Mouse (Mus musculus) intestine, embryonic 14.5 days (tissue): Measurements from ENCODE around the gene Jazf1. TPM values are rescaled to one million over a fixed set of nuclear protein-coding genes. Genes with fewer than 3 reads are reported as not detected.

ENCODE experiments used
- ATAC-seq: fragments of 200-750 bp; cut with Nextera tagmentation; replicated peaks from 2 replicates; pipeline ENCODE4 v1.8.0; 2017; ENCODE audit warnings: low read depth, moderate number of reproducible peaks, moderate TSS enrichment, moderate library complexity; ENCODE audit not compliant: low FRiP score, low TSS enrichment
- DNase-seq: peaks from one replicate; pipeline ENCODE4 v3.0.0-alpha.2; 2018; ENCODE audit warnings: low spot score
- H3K27ac ChIP-seq: fragments of 300-500 bp; sonication (generic); 2 replicates; pipeline ENCODE4 v1.5.1; 2014; ENCODE audit warnings: low read depth, mild to moderate bottlenecking, control low read depth
- H3K27me3 ChIP-seq: fragments of 300-500 bp; sonication (generic); replicated peaks from 2 replicates; pipeline ENCODE4 v1.6.1; 2014; ENCODE audit warnings: low read length, control low read depth; ENCODE audit not compliant: control insufficient read depth, insufficient read depth
- H3K36me3 ChIP-seq: fragments of 300-500 bp; sonication (generic); 2 replicates; pipeline ENCODE4 v1.6.1; 2014; ENCODE audit warnings: low read length, control low read depth; ENCODE audit not compliant: control insufficient read depth, insufficient read depth
- H3K4me1 ChIP-seq: fragments of 300-500 bp; sonication (generic); replicated peaks from 2 replicates; pipeline ENCODE4 v1.6.1; 2014; ENCODE audit warnings: low read length, control low read depth, mixed read lengths; ENCODE audit not compliant: control insufficient read depth, insufficient read depth
- H3K4me2 ChIP-seq: fragments of 300-500 bp; sonication (generic); 2 replicates; pipeline ENCODE4 v1.6.1; 2014; ENCODE audit warnings: low read length
- H3K4me3 ChIP-seq: fragments of 300-500 bp; sonication (generic); 2 replicates; pipeline ENCODE4 v1.5.1; 2014; ENCODE audit warnings: low read depth, low read length, control low read depth, mixed read lengths
- H3K9ac ChIP-seq: fragments of 300-500 bp; sonication (generic); 2 replicates; pipeline ENCODE4 v1.6.1; 2014; ENCODE audit warnings: mild to moderate bottlenecking, low read length
- H3K9me3 ChIP-seq: fragments of 300-500 bp; sonication (generic); 2 replicates; pipeline ENCODE4 v1.6.1; 2016; ENCODE audit warnings: low read length, control low read depth; ENCODE audit not compliant: control insufficient read depth
- WGBS: fragments of 180-500 bp; shearing (Covaris S2); extraction: QIAGEN DNeasy Blood & Tissue Kit; methylation state at CpG from one replicate; pipeline ENCODE4 v1.1.7; 2014; 5-methylcytosine and 5-hydroxymethylcytosine counted together
- polyA plus RNA-seq: library from polyadenylated mRNA; unstranded; fragments of >200 nt; fragmentation: Nextera tagmentation; extraction: Ambion mirVana; gene quantifications from 2 replicates; pipeline ENCODE4 v1.2.1, GENCODE M21; 2014

The Jazf1 gene
- polyA plus RNA-seq, 1 experiment from 2014 or later = 6.9 TPM

- 91% methylated on average over 2 of the region's 2 CpGs for WGBS
- DNase-seq = no peak
These were observed 46.4 kb downstream of the Jazf1 start for GRCm38 (mm10) chr6:53022069-53022468.

GRCm38 (mm10) chr6:53021081-53021480 lies 47.4 kb downstream of the Jazf1 start:
- Histone ChIP-seq H3K9me3 (no peaks in the 10 kb centered on the region), H3K4me1 (no peaks in the 10 kb centered on the region), H3K4me2 (no peak overlapping the region), H3K9ac (no peak overlapping the region), H3K4me3 (no peak overlapping the region), H3K27ac (no peak overlapping the region), H3K36me3 (no peaks in the 10 kb centered on the region), H3K27me3 (no peaks in the 10 kb centered on the region)
- DNase-seq = no peak
- ATAC-seq = no peak
- WGBS = 51% methylated on average over 2 of the region's 2 CpGs

More at GRCm38 (mm10) chr6:53022069-53022468, 46.4 kb downstream of the Jazf1 start:
- Histone ChIP-seq H3K4me1 (no peaks in the 10 kb centered on the region), H3K27me3 (no peaks in the 10 kb centered on the region), H3K9me3 (no peaks in the 10 kb centered on the region), H3K4me2 (no peak overlapping the region), H3K36me3 (no peaks in the 10 kb centered on the region), H3K27ac (no peak overlapping the region), H3K9ac (no peak overlapping the region), H3K4me3 (no peak overlapping the region)
- ATAC-seq = no peak

- H3K27ac ChIP-seq = no peak overlapping the region
- no peaks in the 10 kb centered on the region for H3K4me1 ChIP-seq
- H3K36me3 ChIP-seq = no peaks in the 10 kb centered on the region
- DNase-seq (no peak), ATAC-seq (no peak)
- H3K9me3 ChIP-seq = no peaks in the 10 kb centered on the region
- no peaks in the 10 kb centered on the region for H3K27me3 ChIP-seq
- no peak overlapping the region for H3K9ac ChIP-seq
- 63% methylated on average over 4 of the region's 4 CpGs for WGBS
- H3K4me2 ChIP-seq = no peak overlapping the region
- no peak overlapping the region for H3K4me3 ChIP-seq
These were observed 50.9 kb downstream of the Jazf1 start for GRCm38 (mm10) chr6:53017357-53018205.

GRCm38 (mm10) chr6:53014460-53015455 lies 53.7 kb downstream of the Jazf1 start:
- Histone ChIP-seq H3K9ac (no peak overlapping the region), H3K4me2 (no peak overlapping the region), H3K36me3 (no peaks in the 10 kb centered on the region), H3K27me3 (no peaks in the 10 kb centered on the region), H3K27ac (no peak overlapping the region), H3K4me3 (no peak overlapping the region), H3K9me3 (no peaks in the 10 kb centered on the region), H3K4me1 (no peaks in the 10 kb centered on the region)
- WGBS = 88% methylated on average over 9 of the region's 9 CpGs
- ATAC-seq (no peak), DNase-seq (no peak)

- DNase-seq (no peak), ATAC-seq (no peak)
- Histone ChIP-seq H3K27ac (no peak overlapping the region), H3K4me2 (no peak overlapping the region), H3K36me3 (no peaks in the 10 kb centered on the region), H3K9me3 (no peaks in the 10 kb centered on the region), H3K9ac (no peak overlapping the region), H3K4me3 (no peak overlapping the region), H3K4me1 (no peaks in the 10 kb centered on the region), H3K27me3 (no peaks in the 10 kb centered on the region)
- WGBS = 92% methylated on average over 2 of the region's 2 CpGs
These were observed 58.1 kb downstream of the Jazf1 start for GRCm38 (mm10) chr6:53010286-53010685.

- ATAC-seq = no peak
- H3K27ac ChIP-seq = no peak overlapping the region
These were observed 62.4 kb downstream of the Jazf1 start for GRCm38 (mm10) chr6:53006032-53006431.

GRCm38 (mm10) chr6:53005544-53005943 lies 62.9 kb downstream of the Jazf1 start:
- Histone ChIP-seq H3K36me3 (no peaks in the 10 kb centered on the region), H3K27ac (no peak overlapping the region), H3K4me3 (no peak overlapping the region), H3K9ac (no peak overlapping the region), H3K9me3 (no peaks in the 10 kb centered on the region), H3K4me1 (no peaks in the 10 kb centered on the region), H3K4me2 (no peak overlapping the region), H3K27me3 (no peaks in the 10 kb centered on the region)
- WGBS = 83% methylated on average over 2 of the region's 2 CpGs
- no peak for ATAC-seq
- DNase-seq = no peak

More at GRCm38 (mm10) chr6:53006032-53006431, 62.4 kb downstream of the Jazf1 start:
- WGBS = 66% methylated on average over 3 of the region's 3 CpGs
- Histone ChIP-seq H3K27me3 (no peaks in the 10 kb centered on the region), H3K4me3 (no peak overlapping the region), H3K4me2 (no peak overlapping the region), H3K4me1 (no peaks in the 10 kb centered on the region), H3K9me3 (no peaks in the 10 kb centered on the region), H3K9ac (no peak overlapping the region), H3K36me3 (no peaks in the 10 kb centered on the region)
- DNase-seq = no peak

- no peaks in the 10 kb centered on the region for H3K36me3 ChIP-seq
- no peak overlapping the region for H3K4me3 ChIP-seq
- no peak for DNase-seq
- H3K27me3 ChIP-seq = no peaks in the 10 kb centered on the region
- H3K4me2 ChIP-seq = no peak overlapping the region
- no peak overlapping the region for H3K9ac ChIP-seq
- WGBS = 89% methylated on average over 8 of the region's 8 CpGs
- no peak for ATAC-seq
- H3K27ac ChIP-seq = no peak overlapping the region
- H3K9me3 ChIP-seq = no peaks in the 10 kb centered on the region
- H3K4me1 ChIP-seq = no peaks in the 10 kb centered on the region
These were observed 77.6 kb downstream of the Jazf1 start for GRCm38 (mm10) chr6:52990816-52991215.
